Mouse (Mus musculus) liver, embryonic 16.5 days (tissue): ENCODE measurements around the gene Lrrc73. TPM values are rescaled to one million over a fixed set of nuclear protein-coding genes. Genes with fewer than 3 reads are reported as not detected.
A peak's percentile ranks its signal among the peaks of the same experiment; 100 is the strongest.

Experiments used
- ATAC-seq: fragments of 200-750 bp; cut with Nextera tagmentation; 2 replicates; pipeline ENCODE4 v1.8.0; 2017; ENCODE audit warnings: low read depth, mild to moderate bottlenecking, moderate number of reproducible peaks, moderate library complexity
- H3K27ac ChIP-seq: fragments of 300-500 bp; sonication (generic); 2 replicates; pipeline ENCODE4 v1.5.1; 2014; ENCODE audit warnings: mild to moderate bottlenecking, low read length
- H3K27me3 ChIP-seq: fragments of 300-500 bp; sonication (generic); 2 replicates; pipeline ENCODE4 v1.6.1; 2014; ENCODE audit warnings: low read depth, low read length, mixed read lengths; ENCODE audit not compliant: control insufficient read depth, insufficient read depth
- H3K36me3 ChIP-seq: fragments of 300-500 bp; sonication (generic); 2 replicates; pipeline ENCODE4 v1.6.1; 2014; ENCODE audit warnings: mild to moderate bottlenecking; ENCODE audit not compliant: control insufficient read depth, insufficient read depth
- H3K4me1 ChIP-seq: fragments of 300-500 bp; sonication (generic); 2 replicates; pipeline ENCODE4 v1.6.1; 2014; ENCODE audit warnings: low read depth, low read length, mixed read lengths; ENCODE audit not compliant: control insufficient read depth
- H3K4me2 ChIP-seq: fragments of 300-500 bp; sonication (generic); 2 replicates; pipeline ENCODE4 v1.6.1; 2014; ENCODE audit warnings: low read depth, low read length, mixed read lengths
- H3K4me3 ChIP-seq: fragments of 300-500 bp; sonication (generic); 2 replicates; pipeline ENCODE4 v1.5.1; 2014; ENCODE audit warnings: low read depth, mild to moderate bottlenecking, low read length
- H3K9ac ChIP-seq: fragments of 300-500 bp; sonication (generic); 2 replicates; pipeline ENCODE4 v1.6.1; 2014; ENCODE audit warnings: low read depth, low read length
- H3K9me3 ChIP-seq: fragments of 300-500 bp; sonication (generic); replicated peaks from 2 replicates; pipeline ENCODE4 v1.6.1; 2016; ENCODE audit warnings: low read length; ENCODE audit not compliant: control insufficient read depth
- WGBS: fragments of 180-500 bp; shearing (Covaris S2); extraction: QIAGEN DNeasy Blood & Tissue Kit; methylation state at CpG from one replicate; pipeline ENCODE4 v1.1.7; 2014; ENCODE audit not compliant: insufficient replicate concordance; 5-methylcytosine and 5-hydroxymethylcytosine counted together
- microRNA counts: library from miRNA; unstranded; fragments of <30 nt; microRNA quantifications from one replicate; lab custom pipeline; 2016
- microRNA-seq: library from miRNA; unstranded; fragments of <30 nt; microRNA quantifications from one replicate; pipeline ENCODE4, GENCODE M21; 2016
- polyA plus RNA-seq: library from polyadenylated mRNA; unstranded; fragments of >200 nt; fragmentation: Nextera tagmentation; extraction: Ambion mirVana; gene quantifications from 2 replicates; pipeline ENCODE4 v1.2.1, GENCODE M21; 2015

The Lrrc73 gene
- polyA plus RNA-seq, 1 experiment from 2014 or later = 0.08 TPM

DNA sequence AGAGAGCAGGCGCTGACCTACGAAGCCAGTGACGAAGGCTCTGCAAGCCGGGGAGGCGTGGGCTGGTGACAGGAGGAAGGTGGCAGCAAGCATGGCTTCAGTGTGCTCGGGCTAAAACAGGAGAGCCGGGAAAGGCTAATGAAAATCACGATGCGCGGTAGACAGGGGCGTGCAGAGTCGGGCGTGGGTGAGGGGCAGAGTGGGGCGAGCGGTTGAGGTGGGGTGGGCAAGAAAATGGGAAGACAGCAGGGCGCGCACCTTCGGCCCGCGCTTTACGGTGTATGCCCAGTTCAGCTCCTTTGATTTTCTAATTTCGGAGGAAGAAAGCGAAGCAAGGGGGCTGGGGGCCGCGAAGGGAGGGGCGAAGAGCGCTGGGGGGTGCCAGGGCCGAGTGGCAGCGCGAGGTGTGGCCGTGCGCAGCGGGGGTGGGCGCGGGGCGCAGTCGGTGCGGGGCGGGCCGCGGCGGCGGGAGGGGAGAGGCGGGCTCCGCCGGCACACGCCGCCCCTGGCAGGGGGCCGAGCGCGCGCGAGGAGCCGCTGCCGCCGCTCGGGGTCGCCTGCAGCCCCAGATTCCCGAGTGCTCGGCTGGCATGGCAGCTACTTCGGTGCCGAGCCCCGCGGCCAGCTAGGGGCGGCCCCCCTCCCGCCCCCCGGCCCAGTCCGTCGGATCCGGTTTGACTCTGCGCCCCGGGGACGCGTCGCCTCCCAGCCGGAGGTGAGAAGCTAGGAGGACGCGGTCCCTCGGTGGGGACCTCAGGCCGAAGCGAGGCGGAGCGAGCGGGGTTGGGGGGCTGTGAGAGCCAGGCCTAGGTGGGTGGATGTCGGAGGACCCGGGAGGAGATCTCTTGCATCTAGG, 44.3 kb downstream of the Lrrc73 start, which contains the start of gene Dlk2:
Gene Dlk2 (plus strand): TSS at position 58 of the 856 bp plus-strand sequence.
- under 1% methylated on average over 65 of the region's 86 CpGs for WGBS
- Histone ChIP-seq H3K9ac (peak within 1 kb of the TSS; percentile 28; the same call in 1 of the 2 replicates), H3K4me3 (peak within 1 kb of the TSS; percentile 56), H3K4me1 (peaks cover 7% of the 10 kb centered on the region), H3K4me2 (peak within 1 kb of the TSS; percentile 73), H3K36me3 (no peaks in the 10 kb centered on the region), H3K27ac (no peak within 1 kb of the TSS), H3K9me3 (no peaks in the 10 kb centered on the region), H3K27me3 (peaks cover 52% of the 10 kb centered on the region)
- ATAC-seq = no peak

DNA sequence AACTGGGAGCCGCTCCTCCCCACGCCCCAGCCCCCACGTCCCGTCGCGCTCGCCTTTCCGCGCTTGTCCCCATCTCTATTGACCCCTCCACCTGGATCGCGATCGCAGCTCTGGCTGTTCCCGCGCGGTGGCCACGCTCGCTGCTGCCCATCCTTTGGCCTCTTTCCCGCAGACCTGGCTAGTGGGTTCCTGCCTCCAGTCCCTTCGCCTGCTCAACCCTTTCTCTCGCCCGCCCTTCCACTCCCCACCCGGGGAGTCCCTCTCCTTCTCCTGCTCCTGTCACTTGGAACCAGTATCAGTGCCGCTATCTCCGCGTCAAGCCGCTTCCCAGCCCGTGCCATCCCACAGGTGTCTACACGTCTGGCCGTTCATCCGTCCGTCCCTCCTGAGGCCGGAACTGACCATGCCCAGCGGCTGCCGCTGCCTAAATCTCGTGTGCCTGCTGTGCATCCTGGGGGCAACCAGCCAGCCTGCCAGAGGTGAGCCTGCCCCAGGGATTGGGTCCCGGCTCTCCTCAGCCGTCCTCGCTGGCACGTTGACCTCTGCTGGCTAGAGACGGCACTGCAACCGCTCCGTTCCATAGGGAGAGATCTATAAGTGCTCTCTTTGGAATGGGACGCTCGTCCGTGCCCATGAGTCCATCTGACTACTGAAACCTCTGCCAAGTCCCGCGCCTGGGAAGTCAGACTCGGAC, 45.0 kb downstream of the Lrrc73 start:
- H3K4me3 ChIP-seq = peak overlapping the region; percentile 56
- H3K9me3 ChIP-seq = no peaks in the 10 kb centered on the region
- peaks cover 7% of the 10 kb centered on the region for H3K4me1 ChIP-seq
- H3K4me2 ChIP-seq = peak overlapping the region; percentile 73
- ATAC-seq = peak; percentile 64; the same call in 1 of the 2 replicates
- H3K27ac ChIP-seq = no peak overlapping the region
- no peaks in the 10 kb centered on the region for H3K36me3 ChIP-seq
- WGBS = under 1% methylated on average over 48 of the region's 48 CpGs
- peaks cover 51% of the 10 kb centered on the region for H3K27me3 ChIP-seq
- no peak overlapping the region; the same call in 1 of the 2 replicates for H3K9ac ChIP-seq

DNA sequence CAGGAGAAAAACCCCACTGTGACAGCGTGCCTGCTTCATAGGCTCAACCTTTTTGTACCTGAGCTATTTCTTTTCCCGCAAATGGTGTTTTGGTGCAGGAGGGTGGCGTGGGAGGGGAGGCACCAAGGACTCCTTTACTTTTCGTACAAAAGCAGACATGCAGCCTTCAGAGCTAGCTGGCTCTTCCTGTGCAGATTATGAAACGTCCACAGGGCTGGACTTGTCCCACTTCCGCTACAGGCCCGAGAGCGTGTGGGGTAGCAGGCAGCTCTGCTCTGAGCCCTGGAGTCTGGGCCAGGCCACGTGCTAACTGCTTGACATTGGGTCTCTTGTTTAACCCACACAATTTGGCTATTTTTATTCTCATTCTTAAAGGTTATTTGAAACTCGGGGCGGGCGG, 48.6 kb downstream of the Lrrc73 start:
- peaks cover 29% of the 10 kb centered on the region for H3K27me3 ChIP-seq
- ATAC-seq = no peak
- WGBS = 60% methylated on average over 12 of the region's 12 CpGs

DNA sequence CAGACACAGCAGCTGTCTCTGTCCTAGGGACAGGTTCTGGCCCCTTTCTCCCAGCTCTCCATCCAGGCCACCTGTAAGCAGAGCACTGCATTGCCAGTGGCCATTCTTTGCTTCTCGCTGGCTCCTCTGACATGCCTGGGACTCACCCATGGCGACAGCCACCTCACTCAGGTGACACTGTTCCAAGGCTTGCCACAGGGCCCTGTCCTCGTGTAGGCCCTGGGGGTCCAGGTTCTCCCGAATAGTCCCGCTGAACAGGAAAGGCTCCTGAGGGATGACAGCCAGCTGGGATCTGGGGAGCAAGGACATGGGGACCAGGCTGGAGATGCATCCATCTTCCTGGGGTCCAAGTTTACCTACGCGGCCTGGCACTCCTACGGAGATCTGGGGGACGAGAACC, 50.9 kb downstream of the Lrrc73 start:
- Histone ChIP-seq H3K36me3 (no peaks in the 10 kb centered on the region), H3K4me1 (no peaks in the 10 kb centered on the region), H3K27ac (no peak overlapping the region), H3K9ac (no peak overlapping the region), H3K4me2 (no peak overlapping the region), H3K4me3 (no peak overlapping the region), H3K27me3 (peaks cover 6% of the 10 kb centered on the region), H3K9me3 (no peaks in the 10 kb centered on the region)
- WGBS = 76% methylated on average over 9 of the region's 9 CpGs
- no peak for ATAC-seq

More for the DNA sequence above, 48.6 kb downstream of the Lrrc73 start:
- Histone ChIP-seq H3K27ac (no peak overlapping the region), H3K4me2 (no peak overlapping the region), H3K9me3 (no peaks in the 10 kb centered on the region), H3K4me3 (no peak overlapping the region), H3K36me3 (no peaks in the 10 kb centered on the region), H3K9ac (no peak overlapping the region), H3K4me1 (peaks cover 7% of the 10 kb centered on the region)

MicroRNA genes within 50 kb of the gene (microRNA counts, 519-probe panel; counts per million panel counts)
- microRNA mmu-miR-693-3p (lab: Ali Mortazavi, UCI) (60.7 counts per million), microRNA mmu-miR-693-5p (lab: Ali Mortazavi, UCI) (60.7 counts per million)

Small RNA genes lying within 50 kb of the gene (microRNA-seq; reads per million reads assigned to microRNA genes)
- gene Mir693 = 0.74 reads per million

Other genes with a start within 250 kb of the Lrrc73 start
- 1.1 and 1.2 TPM in 2 replicates for gene Vegfa, start 221.2 kb upstream of the Lrrc73 start, polyA plus RNA-seq
- gene Mrps18a, start 142.5 kb upstream of the Lrrc73 start, polyA plus RNA-seq = 59.7 and 62.6 TPM in 2 replicates
- 1.1 TPM in 2 replicates for gene Rsph9, start 109.3 kb upstream of the Lrrc73 start, polyA plus RNA-seq
- 43.3 and 46.3 TPM in 2 replicates for gene Mad2l1bp, start 100.0 kb upstream of the Lrrc73 start, polyA plus RNA-seq
- gene Gtpbp2, start 92.5 kb upstream of the Lrrc73 start, polyA plus RNA-seq = 38.6 and 41.4 TPM in 2 replicates
- 14.4 and 15.2 TPM in 2 replicates for gene Polh, start 50.9 kb upstream of the Lrrc73 start, polyA plus RNA-seq
- 13.5 and 13.7 TPM in 2 replicates for gene Xpo5, start 50.7 kb upstream of the Lrrc73 start, polyA plus RNA-seq
- gene Polr1c, start 5.5 kb upstream of the Lrrc73 start, polyA plus RNA-seq = 26.2 and 28.7 TPM in 2 replicates
- 50.5 and 52.5 TPM in 2 replicates for gene Yipf3, start 5.5 kb upstream of the Lrrc73 start, polyA plus RNA-seq
- gene Tjap1, start 29.5 kb downstream of the Lrrc73 start, polyA plus RNA-seq = 8.9 and 10.9 TPM in 2 replicates
- gene Dlk2, start 43.9 kb downstream of the Lrrc73 start, polyA plus RNA-seq = 0.06 and 0.07 TPM in 2 replicates
- gene Abcc10, start 74.8 kb downstream of the Lrrc73 start, polyA plus RNA-seq = 1.7 and 2.0 TPM in 2 replicates
- gene Zfp318, start 130.2 kb downstream of the Lrrc73 start, polyA plus RNA-seq = 0.78 and 1.3 TPM in 2 replicates
- gene Crip3, start 175.4 kb downstream of the Lrrc73 start, polyA plus RNA-seq = not detected in 2 replicates
- gene Slc22a7, start 184.9 kb downstream of the Lrrc73 start, polyA plus RNA-seq = 0.06 TPM in 1 of 2 replicates, not detected in the other
- not detected in 2 replicates for gene Ttbk1, start 234.1 kb downstream of the Lrrc73 start, polyA plus RNA-seq
- gene Dnph1, start 243.2 kb downstream of the Lrrc73 start, polyA plus RNA-seq = 12.7 and 15.6 TPM in 2 replicates